Mouse (Mus musculus): ENCODE data around the gene Smc2.
A peak's percentile ranks its signal among the peaks of the same experiment; 100 is the strongest.
"Not testable (repeated sequence)": the region's sequence is repeated elsewhere in the genome, so short reads cannot be mapped to it uniquely, and the experiment has no call there.

Gene Smc2

DNA sequence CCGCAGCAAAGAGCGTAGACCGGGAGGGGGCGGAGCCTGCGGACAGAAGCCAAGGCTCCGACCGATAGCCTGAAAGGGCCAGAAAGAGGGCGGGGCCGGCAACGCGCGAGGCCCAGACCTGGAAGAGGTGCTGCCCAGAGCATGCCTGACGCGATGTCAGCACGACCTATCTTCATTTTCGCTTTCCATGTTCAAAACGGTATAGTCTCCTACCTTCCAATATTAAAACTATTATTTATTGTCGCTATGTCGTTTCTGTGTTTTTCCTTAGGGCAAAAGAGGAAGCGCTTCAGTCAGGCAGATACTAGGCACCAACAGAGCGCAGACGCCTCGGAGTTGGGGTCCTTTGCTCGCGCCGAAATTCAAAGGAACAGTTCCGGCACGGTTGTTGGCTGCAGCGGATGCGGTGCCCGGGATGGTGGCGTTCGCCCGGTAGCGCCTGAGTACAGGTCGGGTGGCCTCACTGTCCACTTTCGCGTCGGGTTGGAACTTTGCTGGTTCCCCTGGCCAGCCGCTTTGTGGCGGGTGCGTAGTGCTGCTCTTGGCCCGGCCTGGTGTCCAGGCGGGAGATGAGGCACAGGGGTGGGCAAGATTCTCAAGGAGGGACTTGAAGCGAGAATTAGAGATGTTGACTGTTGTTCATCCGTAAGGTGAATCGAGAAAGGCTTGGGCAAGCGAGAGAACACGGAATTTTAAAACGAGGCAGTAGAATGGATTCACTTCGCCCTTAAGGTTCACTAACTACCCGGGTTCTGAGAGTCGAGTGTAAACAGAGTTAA, at the start of gene Smc2:
Smc2 (plus strand) TSS at position 358 of the 779 bp plus-strand sequence.
- peak; percentile 94 to 96 for DNase-seq

DNA sequence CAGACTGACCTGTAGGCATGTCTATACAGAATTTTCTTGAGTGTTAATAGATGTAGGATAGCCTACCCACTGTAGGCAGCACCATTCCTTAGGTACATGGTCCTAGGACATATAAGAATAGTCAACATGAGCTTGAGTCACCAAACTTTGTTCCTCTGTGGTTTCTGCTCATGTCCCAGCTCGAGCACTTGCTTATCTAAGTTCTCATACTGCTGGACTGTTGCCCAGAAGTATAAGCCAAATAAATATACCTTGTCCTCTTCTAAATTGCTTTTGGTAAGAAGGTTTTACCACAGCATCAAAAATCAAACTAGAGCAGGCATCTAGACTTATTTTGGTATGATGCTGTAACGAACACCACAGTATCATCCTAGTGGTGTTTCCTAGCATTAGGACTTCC, 27.5 kb upstream of the Smc2 start:
- no peak for DNase-seq

DNA sequence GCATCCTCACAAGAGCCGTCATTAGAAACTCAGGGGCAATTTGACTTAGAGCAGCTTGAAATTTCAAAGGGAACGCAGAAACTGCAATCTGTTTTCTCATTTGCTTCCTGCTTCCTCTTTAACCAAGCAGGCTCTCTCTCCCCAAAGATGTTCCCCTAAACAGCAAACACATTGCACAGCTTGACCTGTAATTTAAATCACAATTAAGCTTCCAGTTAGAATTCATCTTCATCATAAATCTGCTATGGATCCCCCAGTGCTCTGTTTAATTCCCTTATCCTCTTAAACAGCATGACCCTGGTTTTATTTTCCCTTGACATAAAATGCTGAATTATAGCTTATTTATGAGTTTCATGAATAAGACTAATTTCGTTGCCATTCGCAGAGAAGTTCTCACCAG, 15.4 kb upstream of the Smc2 start:
- DNase-seq = no peak

DNA sequence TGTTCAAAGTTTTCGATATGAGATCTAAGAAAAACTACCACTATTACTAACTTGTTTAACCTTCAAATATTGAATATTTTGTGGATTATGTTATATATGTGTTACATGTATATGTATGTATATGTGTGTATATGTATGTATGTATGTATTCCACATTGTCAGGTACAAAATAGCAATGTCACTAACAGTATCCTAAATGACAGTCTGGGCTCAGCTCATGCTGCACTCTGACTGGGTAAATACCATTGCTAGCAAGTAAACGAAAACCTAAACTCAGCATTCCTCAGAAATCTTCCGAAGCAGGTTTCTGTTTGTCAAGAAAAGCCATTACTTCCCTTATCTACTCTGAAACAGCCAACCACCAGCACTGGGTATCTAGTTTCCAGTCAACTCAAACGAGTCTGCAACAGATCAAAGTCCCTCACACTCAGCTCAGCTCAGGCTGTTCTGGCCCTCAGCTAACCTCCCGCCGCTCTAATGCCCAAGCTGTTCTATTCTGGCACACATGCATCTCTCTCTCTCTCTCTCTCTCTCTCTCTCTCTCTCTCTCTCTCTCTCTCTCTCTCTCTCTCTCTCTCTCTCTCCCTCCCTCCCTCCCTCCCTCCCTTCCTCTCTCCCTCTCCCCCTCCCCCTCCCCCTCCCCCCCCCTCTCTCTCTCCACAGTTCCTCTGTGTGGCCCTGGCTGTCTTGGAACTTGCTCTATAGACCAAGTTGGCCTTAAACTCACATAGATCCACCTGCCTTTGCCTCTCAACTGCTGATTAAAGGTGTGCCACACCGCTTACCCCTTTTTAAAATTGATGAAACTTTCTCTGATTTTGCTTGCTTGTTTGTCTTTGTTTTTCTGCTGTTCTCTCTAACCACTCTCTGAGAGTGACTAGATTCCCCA, 9.5 kb upstream of the Smc2 start:
- no peak for DNase-seq

DNA sequence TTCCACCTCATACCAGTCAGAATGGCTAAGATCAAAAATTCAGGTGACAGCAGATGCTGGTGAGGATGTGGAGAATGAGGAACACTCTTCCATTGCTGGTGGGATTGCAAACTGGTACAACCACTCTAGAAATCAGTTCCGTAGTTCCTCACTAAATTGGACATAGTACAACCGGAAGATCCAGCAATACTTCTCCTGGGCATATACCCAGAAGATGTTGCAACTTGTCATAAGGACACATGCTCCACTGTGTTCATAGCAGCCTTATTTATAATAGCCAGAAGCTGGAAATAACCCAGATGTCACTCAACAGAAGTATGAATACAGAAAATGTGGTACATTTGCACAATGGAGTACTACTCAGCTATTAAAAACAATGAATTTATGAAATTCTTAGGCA, 3.5 kb upstream of the Smc2 start:
- not testable (repeated sequence) for DNase-seq

DNA sequence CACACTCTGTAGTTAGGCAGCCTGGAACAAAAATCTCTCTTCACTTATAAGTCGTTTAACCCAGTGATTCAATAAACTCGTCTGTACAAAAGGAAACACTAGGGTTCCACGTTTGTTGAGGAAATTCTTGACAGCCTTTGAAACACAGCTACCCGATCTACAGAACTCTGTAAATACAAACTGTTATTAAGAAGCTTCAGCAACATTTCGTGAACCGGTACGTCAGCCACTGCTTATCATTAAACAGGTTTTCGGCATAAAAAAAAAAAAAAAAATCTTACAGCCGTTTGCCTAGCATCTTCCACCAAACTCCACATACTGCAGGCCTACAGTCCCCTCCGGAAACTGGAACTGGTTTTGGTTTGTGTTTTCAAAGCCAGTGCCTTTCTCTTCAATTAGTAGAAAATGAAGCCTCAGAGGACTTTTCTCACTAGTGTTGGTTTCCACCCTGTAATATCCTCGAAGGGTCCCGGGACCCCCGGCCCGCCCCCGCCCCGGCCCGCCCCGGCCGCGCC, 615 bp upstream of the Smc2 start:
- no peak for DNase-seq

DNA sequence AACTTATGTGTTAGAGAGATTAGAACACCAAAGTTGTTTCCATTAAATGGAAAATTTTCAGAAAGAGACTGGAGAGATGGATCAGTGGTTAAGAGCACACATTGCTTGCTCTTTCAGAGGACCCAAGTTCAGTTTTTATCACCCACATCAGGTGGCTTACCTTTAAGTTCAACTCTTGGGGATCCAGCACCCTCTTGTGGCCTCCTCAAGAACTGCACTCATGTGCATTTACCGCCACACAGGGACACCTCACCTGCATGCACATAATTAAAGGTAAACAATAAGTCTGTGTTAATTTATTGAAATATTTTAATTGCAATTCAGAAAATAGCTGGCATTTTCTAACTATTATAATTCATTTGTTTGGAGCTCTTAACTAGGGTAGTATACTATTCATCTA, 20.7 kb downstream of the Smc2 start:
- no peak for DNase-seq

DNA sequence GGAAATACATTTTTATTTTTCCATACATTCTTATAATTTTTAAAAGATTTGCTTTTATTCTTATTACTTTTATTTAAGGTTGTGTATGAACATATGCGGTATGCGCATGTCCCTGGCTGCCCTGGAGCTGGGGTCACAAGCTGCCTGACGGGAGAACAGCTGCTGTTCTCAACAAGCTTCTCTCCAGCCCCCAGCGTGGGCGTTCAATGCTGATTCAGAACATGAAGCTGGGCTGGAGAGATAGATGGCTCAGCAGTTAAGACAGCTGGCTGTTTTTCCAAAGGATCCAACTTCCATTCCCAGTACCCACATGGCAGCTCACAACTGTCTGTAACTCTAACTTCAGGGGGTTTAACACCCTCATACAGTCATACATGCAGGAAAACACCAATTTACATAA, 22.3 kb downstream of the Smc2 start:
- no peak for DNase-seq

DNA sequence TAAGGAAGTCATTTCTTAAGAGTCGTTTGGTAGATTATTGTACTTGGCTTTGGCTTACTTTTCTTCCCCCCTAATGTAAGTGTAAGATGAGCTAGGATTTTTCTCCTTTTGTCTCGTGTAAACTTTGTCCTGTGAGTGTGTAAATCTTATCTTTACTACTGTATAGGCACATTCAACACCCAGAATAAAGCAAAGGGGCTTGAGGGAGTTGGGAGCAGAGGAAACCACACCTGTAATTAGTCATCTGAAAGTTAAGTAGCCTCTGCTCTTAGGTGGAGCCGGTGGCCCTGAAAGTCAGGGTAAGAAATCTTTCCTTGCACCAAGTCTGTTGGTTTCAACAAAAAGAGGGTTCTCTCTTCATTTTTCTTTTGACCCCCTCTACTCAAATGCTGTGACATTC, 34.4 kb downstream of the Smc2 start:
- DNase-seq = no peak

DNA sequence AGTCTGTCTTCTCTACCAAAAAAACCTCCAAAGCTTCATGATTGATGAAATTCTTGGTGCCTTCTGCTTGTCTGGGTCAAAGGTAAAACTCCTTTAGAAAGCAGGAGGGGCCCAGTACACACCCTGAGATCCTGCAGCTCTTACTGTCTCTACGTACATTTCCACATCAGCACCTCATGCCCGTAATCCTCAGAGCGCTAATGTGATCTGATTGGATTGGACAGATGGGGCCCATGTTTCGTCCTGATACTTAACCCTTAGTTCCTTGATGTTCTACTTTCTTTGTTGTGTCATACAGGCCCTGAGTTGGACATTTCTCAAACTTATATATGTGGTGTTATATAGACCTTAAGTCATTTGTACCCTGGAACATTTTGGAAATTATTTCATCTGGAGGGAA, 48.4 kb downstream of the Smc2 start:
- no peak for DNase-seq

DNA sequence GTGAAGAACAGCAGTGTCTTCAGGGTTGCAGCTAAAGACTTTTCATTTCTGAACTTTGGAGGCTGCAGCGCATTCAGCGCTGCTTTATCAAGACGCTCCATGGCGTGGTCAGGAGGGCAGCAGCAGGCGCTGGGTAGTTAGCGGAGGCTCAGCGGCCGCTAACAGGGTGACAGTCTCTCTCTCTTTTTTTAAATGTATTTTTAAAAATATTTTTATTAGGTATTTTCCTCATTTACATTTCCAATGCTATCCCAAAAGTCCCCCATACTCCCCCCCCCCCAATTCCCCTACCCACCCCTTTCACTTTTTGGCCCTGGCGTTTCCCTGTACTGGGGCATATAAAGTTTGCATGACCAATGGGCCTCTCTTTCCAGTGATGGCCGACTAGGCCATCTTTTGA, 58.1 kb downstream of the Smc2 start, which contains the start of gene Vma21-ps:
Vma21-ps (minus strand) TSS at position 101 of the 400 bp plus-strand sequence.
- not testable (repeated sequence) for DNase-seq

DNA sequence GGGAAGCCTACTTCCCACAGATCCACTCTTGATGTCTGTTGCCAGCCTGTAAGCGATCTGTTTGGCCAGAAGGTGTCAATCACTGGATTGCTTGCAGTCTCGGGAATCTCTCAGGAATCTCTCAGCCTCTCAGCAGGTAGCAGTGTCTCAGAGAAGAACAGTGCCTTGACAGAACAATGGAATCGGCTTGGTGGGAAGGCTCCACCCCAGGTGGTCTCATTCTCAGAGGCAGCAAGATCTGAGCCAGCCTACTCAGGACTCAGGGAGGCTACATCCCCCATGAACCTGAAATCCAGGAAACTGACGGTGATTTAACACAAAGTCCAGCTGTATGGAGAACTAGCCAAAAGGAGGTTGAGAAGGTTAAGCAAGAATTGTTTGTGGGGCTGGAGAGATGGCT, 78.5 kb downstream of the Smc2 start:
- no peak for DNase-seq

DNA sequence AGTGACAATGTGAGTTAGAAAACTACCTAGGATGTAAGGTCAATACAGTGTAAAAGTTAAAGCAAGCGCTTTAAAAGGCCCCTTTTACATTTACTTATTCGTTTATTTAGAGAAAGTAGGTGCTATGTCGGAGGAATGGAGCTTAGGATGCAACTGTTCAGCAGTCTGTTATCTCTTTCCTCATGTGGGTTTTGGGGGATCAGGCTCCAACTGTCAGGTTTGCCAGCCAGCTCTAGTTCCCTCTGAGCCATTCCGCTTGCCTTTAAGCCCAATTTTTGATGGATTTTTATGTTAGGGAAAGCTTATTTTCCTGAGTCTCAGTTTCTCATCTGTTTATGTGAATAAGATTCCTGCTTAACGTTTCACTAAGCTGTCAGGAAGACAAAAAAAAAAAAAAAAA, 80.3 kb downstream of the Smc2 start:
- DNase-seq = no peak

DNA sequence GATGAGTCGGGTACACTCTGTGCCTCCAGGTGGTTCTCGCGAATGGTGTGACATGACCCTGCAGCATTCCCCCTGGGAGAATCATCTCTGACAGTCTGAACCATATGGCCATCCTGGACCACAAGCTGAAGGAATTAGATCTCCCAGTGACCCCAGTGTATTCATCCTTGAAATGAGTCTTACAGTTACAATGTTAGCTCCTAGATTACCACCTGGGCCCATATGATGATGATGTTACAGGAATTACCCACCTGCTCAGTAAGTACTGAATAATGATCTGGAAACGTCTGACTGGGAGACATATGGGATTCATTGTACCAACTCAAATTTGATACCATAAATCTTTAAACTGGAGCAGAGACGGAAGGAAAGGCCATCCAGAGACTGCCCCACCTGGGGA, 87.4 kb downstream of the Smc2 start:
- DNase-seq = no peak

DNA sequence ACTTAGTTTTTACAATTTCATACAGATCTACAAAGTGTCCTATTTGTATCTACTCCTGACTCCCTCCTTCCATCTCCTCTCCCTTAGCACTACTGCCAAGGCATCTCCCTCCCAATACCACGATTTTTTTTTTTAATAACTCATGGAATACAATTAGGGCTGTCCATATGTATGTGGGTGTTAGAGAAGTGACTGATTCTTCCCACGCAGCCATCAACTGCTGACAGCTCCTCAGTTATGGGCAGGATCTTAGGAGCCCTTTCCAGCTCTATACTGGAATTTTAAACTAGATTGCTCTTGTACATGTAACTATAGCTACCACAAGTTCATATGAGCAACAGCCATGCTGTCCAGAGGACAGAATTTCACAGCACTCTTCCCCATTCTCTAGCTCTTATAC, 91.6 kb downstream of the Smc2 start:
- no peak for DNase-seq
